Mouse (Mus musculus): ENCODE measurements around the gene Slc25a11. TPM values are rescaled to one million over a fixed set of nuclear protein-coding genes. Genes with fewer than 3 reads are reported as not detected.

The Slc25a11 gene
- polyA plus RNA-seq, 1 experiment: 118 TPM

GRCm38 (mm10) chr11:70668771-70669505 is 21.7 kb upstream of the Slc25a11 start, which contains the start of gene Spag7:
TSS of gene Spag7 (minus strand) at chr11:70669416.
- under 1% methylated on average over 44 of the region's 44 CpGs for WGBS
- DNase-seq (ENCODE audit: low read depth, low spot score): peak; percentile 100

GRCm38 (mm10) chr11:70668335-70668770 is 21.1 kb upstream of the Slc25a11 start:
- WGBS: 1% methylated on average over 15 of the region's 15 CpGs

GRCm38 (mm10) chr11:70667271-70668150 is 20.2 kb upstream of the Slc25a11 start:
- no peak for DNase-seq (ENCODE audit: low read depth, low spot score)
- 46% methylated on average over 14 of the region's 14 CpGs for WGBS

More at GRCm38 (mm10) chr11:70668335-70668770, 21.1 kb upstream of the Slc25a11 start:
- DNase-seq (ENCODE audit: low read depth, low spot score): no peak

GRCm38 (mm10) chr11:70666687-70667086 is 19.4 kb upstream of the Slc25a11 start:
- no peak for DNase-seq (ENCODE audit: low read depth, low spot score)
- 92% methylated on average over 8 of the region's 8 CpGs for WGBS

- WGBS: 97% methylated on average over 9 of the region's 9 CpGs
- DNase-seq (ENCODE audit: low read depth, low spot score): no peak
Measured at GRCm38 (mm10) chr11:70664741-70665140, 17.5 kb upstream of the Slc25a11 start.

GRCm38 (mm10) chr11:70663957-70664356 is 16.7 kb upstream of the Slc25a11 start:
- no peak for DNase-seq (ENCODE audit: low read depth, low spot score)
- WGBS: 89% methylated on average over 6 of the region's 6 CpGs

- DNase-seq (ENCODE audit: low read depth, low spot score): no peak
- WGBS: 90% methylated on average over 8 of the region's 8 CpGs
Measured at GRCm38 (mm10) chr11:70663101-70663500, 15.8 kb upstream of the Slc25a11 start.

- no peak for DNase-seq (ENCODE audit: low read depth, low spot score)
- 93% methylated on average over 8 of the region's 8 CpGs for WGBS
Measured at GRCm38 (mm10) chr11:70660571-70660970, 13.3 kb upstream of the Slc25a11 start.

- WGBS: 75% methylated on average over 8 of the region's 8 CpGs
- DNase-seq (ENCODE audit: low read depth, low spot score): no peak
Measured at GRCm38 (mm10) chr11:70658942-70659341, 11.7 kb upstream of the Slc25a11 start.

GRCm38 (mm10) chr11:70658521-70658920 is 11.2 kb upstream of the Slc25a11 start:
- no peak for DNase-seq (ENCODE audit: low read depth, low spot score)
- WGBS: 89% methylated on average over 5 of the region's 5 CpGs

GRCm38 (mm10) chr11:70657991-70658390 is 10.7 kb upstream of the Slc25a11 start:
- WGBS: 78% methylated on average over 9 of the region's 9 CpGs
- DNase-seq (ENCODE audit: low read depth, low spot score): no peak

GRCm38 (mm10) chr11:70657573-70657972 is 10.3 kb upstream of the Slc25a11 start:
- 37% methylated on average over 6 of the region's 6 CpGs for whole genome bisulfite sequencing
- DNase-seq (ENCODE audit: low read depth, low spot score): no peak

GRCm38 (mm10) chr11:70656964-70657363 is 9.7 kb upstream of the Slc25a11 start, which contains the start of gene Eno3:
TSS of gene Eno3 (plus strand) at chr11:70657202.
- WGBS: 45% methylated on average over 3 of the region's 3 CpGs
- no peak for DNase-seq (ENCODE audit: low read depth, low spot score)

GRCm38 (mm10) chr11:70656456-70656927 is 9.2 kb upstream of the Slc25a11 start:
- DNase-seq (ENCODE audit: low read depth, low spot score): no peak
- 20% methylated on average over 16 of the region's 16 CpGs for WGBS

GRCm38 (mm10) chr11:70655571-70656455 is 8.5 kb upstream of the Slc25a11 start:
- 1% methylated on average over 61 of the region's 61 CpGs for WGBS
- no peak for DNase-seq (ENCODE audit: low read depth, low spot score)

- WGBS: under 1% methylated on average over 48 of the region's 48 CpGs
- DNase-seq (ENCODE audit: low read depth, low spot score): no peak
Measured at GRCm38 (mm10) chr11:70654923-70655570, 7.8 kb upstream of the Slc25a11 start.

- DNase-seq (ENCODE audit: low read depth, low spot score): no peak
- WGBS: 1% methylated on average over 57 of the region's 61 CpGs
Measured at GRCm38 (mm10) chr11:70654198-70654922, 7.1 kb upstream of the Slc25a11 start, which contains the start of gene Pfn1. TSS of gene Pfn1 (minus strand) at chr11:70654644.

Data from large intestine, adult 2 months (tissue).